Mouse (Mus musculus): ENCODE results near the gene Apoa4.

Apoa4 gene

DNA sequence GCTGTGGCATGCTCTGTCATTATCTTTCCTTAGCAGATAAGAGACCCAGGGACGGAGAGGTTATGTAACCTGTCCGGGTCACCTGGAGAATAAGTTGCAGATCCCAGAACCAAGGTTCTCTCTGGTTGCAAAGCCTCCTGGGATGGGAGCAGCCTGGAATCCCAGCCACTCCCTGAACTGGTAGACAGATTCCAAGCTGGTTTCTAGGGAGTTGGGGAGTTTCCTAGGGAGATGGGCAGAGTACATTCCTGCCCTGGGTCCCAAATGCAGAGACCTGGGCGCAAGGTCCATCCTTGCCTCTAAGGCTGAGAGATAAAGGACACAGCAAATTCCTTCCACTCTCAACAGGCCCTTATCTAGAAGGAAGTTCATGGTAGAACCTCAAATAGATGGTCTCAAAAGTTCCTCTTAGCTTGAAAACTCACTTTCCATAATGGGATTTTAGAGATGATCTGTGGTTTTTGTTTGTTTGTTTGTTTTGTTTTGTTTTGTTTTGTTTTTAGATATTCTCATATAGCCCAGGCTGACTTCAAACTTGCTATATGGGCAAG lies 13.4 kb upstream of the Apoa4 start:
- no peak for DNase-seq (ENCODE audit: low spot score)

- no peak for DNase-seq (ENCODE audit: low spot score)
Measured at GRCm38 (mm10) chr9:46228491-46228890, 12.0 kb upstream of the Apoa4 start, which contains the start of gene Apoa1. Gene Apoa1 (plus strand): TSS chr9:46228580.

GRCm38 (mm10) chr9:46229573-46230449 lies 10.7 kb upstream of the Apoa4 start:
- peak; percentile 41 for DNase-seq (ENCODE audit: low spot score)

GRCm38 (mm10) chr9:46230450-46230975 lies 10.0 kb upstream of the Apoa4 start:
- no peak for DNase-seq (ENCODE audit: low spot score)

- DNase-seq (ENCODE audit: low spot score): no peak
Measured at GRCm38 (mm10) chr9:46235196-46235595, 5.3 kb upstream of the Apoa4 start.

- no peak for DNase-seq (ENCODE audit: low spot score)
Measured at GRCm38 (mm10) chr9:46235596-46235648, 5.1 kb upstream of the Apoa4 start, which contains the start of gene Apoc3. Gene Apoc3 (minus strand): TSS chr9:46235636.

DNA sequence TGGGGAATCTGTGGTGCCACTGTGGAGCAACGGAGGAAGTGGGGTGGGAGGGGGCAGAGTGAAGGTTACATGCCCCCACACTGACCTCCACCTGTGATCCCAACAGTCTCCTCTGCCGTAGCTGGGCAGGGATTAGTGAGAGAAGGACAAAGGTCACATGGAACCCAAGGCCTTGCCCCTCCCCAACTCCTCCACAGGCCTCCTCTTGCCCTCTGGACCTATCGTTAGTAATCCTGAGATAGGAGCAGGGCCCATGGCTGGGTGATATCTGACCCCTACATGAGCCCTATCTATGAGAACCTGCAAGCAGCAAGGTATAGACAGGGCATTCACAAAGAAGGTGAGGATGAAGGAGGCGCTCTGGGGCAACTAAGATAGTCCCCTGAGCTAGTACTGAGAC lies 4.8 kb upstream of the Apoa4 start:
- no peak for DNase-seq (ENCODE audit: low spot score)

DNA sequence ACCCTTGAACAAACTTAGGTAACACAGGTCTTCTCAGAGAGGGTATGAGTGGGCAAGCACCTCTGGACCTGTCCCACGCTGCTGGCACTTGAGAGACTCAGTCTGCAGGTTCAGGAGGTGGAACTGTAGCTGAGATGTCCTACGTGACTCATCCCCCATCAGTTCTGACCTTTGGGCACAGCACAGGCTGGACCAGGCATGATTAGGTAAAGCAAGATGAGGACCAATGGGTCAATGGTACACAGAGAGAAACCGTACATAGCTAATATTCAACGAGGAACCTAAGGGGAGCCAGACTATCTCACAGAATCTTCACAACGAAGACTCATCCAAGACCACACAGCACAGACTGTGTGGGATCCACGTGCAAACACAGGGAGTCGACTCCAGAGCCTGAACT lies 1.6 kb upstream of the Apoa4 start:
- DNase-seq (ENCODE audit: low spot score): no peak

DNA sequence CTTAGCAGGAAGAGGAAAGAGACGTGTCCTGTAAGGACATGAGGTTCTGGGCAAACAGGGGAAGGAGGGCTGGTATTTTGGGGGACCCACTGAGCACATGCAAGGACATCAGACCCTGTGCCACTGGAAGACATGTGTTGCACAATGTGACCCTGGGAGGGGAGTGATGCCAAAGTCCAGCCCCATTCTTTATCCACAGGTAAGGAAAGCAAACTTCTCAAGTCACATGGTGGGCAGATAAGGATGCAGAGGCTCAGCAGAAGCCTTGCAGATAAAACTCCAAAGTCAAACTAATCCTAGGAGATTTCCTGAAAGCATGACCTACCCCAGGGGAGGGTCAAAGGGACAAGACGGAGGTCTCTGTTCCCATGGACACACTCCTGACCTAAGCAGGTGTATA lies 1.3 kb downstream of the Apoa4 start:
- DNase-seq (ENCODE audit: low spot score): no peak

DNA sequence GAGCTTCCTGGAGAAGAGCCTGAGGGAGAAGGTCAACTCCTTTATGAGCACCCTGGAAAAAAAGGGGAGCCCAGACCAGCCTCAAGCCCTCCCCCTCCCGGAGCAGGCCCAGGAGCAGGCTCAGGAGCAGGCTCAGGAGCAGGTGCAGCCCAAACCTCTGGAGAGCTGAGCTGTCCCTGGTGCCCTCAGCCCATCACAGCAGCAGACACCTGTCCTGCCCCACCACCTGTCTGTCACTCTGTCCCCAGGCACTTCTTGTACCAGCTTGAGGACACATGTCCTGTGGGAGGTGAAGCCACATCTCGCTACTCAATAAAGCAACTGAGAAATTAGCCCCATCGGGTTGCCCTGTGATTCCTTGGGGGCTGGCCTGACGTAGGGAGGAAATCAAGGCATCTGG lies 2.6 kb downstream of the Apoa4 start:
- no peak for DNase-seq (ENCODE audit: low spot score)

GRCm38 (mm10) chr9:46243584-46243983 lies 3.1 kb downstream of the Apoa4 start:
- DNase-seq (ENCODE audit: low spot score): no peak

DNA sequence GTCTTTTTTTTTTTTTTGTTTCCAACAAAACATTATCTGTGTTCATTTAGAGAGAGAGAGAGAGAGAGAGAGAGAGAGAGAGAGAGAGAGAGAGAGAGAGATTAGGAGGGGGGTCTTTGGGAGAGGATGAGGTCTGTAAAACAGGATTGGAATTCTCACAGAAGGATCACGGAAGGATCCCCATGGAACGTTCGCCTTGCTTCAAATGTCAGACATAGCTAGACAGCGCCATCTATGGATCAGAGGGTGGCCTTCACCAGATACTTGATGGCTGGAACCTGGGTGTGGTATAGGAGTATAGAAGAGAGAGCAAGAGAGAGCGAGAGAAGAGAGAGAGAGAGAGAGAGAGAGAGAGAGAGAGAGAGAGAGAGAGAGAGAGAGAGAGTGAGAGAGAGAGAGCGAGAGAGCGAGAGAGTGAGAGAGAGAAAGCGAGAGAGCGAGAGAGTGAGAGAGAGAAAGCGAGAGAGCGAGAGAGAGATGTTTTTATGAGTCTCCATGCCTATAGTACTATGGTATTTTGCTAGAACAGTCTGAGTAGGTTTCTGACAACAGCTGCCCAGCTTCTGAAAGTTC lies 6.3 kb downstream of the Apoa4 start:
- no peak for DNase-seq (ENCODE audit: low spot score)

- no peak for DNase-seq (ENCODE audit: low spot score)
Measured at GRCm38 (mm10) chr9:46256177-46256576, 15.7 kb downstream of the Apoa4 start.

GRCm38 (mm10) chr9:46256658-46257385 lies 16.3 kb downstream of the Apoa4 start:
- DNase-seq (ENCODE audit: low spot score): no peak

DNA sequence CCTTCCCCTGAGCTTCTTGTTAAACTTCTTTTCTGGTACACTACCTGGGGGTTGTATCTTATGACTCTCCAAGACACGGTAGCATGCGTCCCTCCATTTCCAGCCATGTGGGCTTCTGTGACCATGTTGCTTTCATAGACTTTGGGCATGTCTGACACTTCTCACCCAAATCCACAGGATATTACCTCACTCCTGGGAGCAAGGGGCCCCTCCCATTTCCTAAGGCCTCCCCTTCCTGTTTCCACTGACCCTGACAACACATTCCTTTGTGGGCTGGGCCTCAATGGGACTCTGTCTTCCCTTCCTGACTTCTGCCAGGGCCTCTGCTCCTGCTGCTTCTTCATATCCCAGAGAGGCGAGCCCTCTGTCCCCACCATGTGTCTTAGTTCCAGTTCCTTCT lies 17.1 kb downstream of the Apoa4 start:
- no peak for DNase-seq (ENCODE audit: low spot score)

DNA sequence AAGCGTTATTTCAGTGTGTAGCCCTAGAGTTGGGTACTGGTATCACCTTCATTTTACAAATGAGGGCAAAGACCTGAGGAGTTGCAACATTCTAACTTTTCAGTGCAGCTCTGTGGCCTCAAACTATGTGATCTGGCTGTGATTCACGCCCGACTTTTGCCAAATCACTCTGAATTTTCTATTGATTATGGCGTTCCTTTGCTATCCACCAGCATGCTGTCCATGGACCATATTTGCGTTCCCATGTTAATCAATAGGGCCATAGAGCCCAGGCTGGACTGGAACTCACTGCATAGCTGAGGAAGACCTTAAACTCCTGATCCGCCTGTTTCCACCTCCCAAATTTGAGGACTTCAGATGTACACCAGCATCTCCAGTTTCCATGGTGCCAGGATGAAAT lies 18.6 kb downstream of the Apoa4 start:
- DNase-seq (ENCODE audit: low spot score): no peak

DNA sequence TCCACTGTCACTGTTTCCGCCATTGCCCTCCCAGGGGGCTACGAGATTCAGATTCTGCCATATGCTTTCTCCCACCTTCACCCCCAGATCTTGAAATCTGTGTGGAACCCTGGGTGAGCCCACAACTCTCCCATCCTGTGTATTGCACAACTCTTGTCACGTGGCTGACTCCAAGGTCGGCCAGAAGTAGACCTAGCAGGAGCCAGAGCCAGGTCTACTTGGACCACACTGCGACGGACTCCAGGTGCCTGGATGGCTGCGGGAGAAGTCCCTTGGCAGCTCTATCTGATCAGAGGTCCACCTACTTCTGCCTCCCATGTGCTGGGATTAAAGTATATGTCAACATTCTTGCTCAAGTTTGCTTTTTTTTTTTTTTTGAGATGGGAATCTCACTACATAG lies 20.6 kb downstream of the Apoa4 start:
- DNase-seq (ENCODE audit: low spot score): no peak

DNA sequence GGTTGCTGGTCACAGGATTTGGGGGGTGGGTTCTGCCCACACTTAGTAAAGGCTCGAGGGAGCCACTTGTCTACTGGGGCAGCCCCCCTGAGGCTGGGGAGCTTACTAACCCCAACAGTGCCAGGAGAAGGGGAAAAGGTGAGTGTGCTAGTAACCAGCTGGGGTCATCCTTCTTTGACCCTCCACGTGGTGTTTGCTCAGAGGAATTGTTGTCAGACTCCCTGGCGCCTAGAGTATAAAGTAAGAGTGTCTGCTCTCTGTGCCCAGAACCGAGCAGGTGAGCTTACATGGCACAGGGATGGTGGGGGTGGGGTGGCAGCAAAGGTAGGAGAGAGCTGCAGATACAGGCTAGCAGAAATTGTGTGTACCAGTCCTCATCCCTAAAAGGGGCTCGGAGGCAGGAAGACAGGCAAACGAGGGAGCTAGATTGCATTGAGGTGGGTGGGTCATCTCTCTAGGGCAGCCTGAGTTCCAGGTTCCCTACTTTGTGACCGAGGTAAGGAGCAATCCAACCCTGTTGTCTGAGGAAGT lies 27.9 kb downstream of the Apoa4 start, which contains the start of gene Apoa5:
Apoa5 (plus strand) TSS at position 291 of the 531 bp plus-strand sequence.
- no peak for DNase-seq (ENCODE audit: low spot score)

DNA sequence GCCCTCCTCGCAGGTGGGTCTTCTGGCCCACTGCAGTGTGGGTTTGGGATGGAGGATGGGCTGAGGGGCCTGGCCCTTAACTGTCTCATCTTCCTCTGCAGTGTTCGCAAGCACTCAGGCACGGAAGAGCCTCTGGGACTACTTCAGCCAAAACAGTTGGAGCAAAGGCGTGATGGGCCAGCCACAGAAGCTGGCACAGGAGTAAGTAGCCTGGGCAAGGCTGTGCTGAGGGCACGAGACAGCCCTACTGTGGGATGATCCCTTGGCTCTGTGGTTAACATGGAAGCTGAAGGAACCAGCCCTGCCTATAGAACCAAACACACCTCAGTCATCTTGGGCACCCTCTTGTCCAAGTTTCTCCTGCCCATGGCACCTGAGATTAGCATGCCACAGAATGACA lies 28.6 kb downstream of the Apoa4 start:
- no peak for DNase-seq (ENCODE audit: low spot score)

GRCm38 (mm10) chr9:46270782-46271181 lies 30.3 kb downstream of the Apoa4 start:
- no peak for DNase-seq (ENCODE audit: low spot score)

DNA sequence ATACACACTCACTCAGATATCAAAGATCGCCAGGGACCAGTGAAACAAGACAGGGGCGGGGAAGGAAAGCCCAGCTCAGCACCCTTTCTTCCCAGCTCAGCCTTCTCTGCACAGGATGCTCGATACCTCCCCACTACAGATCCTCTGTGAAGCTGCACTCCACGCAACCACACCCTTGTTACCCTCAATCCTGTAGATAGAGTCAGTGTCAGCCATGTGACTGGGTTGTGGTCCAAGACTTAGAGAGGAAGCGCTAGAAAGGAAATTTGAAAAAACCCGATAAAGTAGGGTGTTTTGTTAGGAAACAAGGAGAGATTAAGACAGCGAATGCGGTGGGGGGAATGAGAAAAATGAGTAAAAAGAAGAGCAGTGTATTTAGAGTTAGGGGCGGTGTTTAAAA lies 31.6 kb downstream of the Apoa4 start:
- no peak for DNase-seq (ENCODE audit: low spot score)

- peak; percentile 59 for DNase-seq (ENCODE audit: low spot score)
Measured at GRCm38 (mm10) chr9:46272677-46273454, 32.4 kb downstream of the Apoa4 start, which contains the start of gene Zpr1. Gene Zpr1 (plus strand): TSS chr9:46273064.

Measured in urinary bladder, postnatal 10 days (tissue).